Mouse (Mus musculus) macrophage (primary cell): ENCODE measurements around the gene Dcaf11. TPM values are rescaled to one million over a fixed set of nuclear protein-coding genes. Genes with fewer than 3 reads are reported as not detected.

Experiments
- H3K27ac ChIP-seq: fragments of 350-480 bp; formaldehyde crosslinking; 2 replicates; pipeline ENCODE4 v1.9.0; 2021
- H3K36me3 ChIP-seq: fragments of 350-480 bp; formaldehyde crosslinking; 2 replicates; pipeline ENCODE4 v1.9.0; 2021; ENCODE audit errors: inconsistent target
- H3K4me3 ChIP-seq: fragments of 350-480 bp; formaldehyde crosslinking; 2 replicates; pipeline ENCODE4 v1.9.0; 2021; ENCODE audit errors: inconsistent target
- H3K79me2 ChIP-seq: fragments of 350-480 bp; formaldehyde crosslinking; 2 replicates; pipeline ENCODE4 v1.9.0; 2021; ENCODE audit errors: inconsistent target
- WGBS: methylation state at CpG from one replicate; pipeline ENCODE4 v1.1.7; 2026; ENCODE audit warnings: inconsistent platforms; ENCODE audit not compliant: missing documents; 5-methylcytosine and 5-hydroxymethylcytosine counted together
- polyA plus RNA-seq: library from polyadenylated mRNA; stranded (reverse); fragments of 250-400 nt; gene quantifications from 3 replicates; pipeline ENCODE4 v1.2.4, GENCODE M21; 2018; ENCODE audit warnings: inconsistent platforms
- total RNA-seq, 78 experiments: library from RNA; depleted of rRNA; stranded (reverse); fragments of 250-400 nt; gene quantifications; 1 replicate in 9 of 78; 2 replicates in 24 of 78; 3 replicates in 43 of 78; 4 replicates in 2 of 78; pipeline ENCODE4 v1.2.4; 2018; ENCODE audit warnings: inconsistent platforms in 56 of 78

Gene Dcaf11
- 10 to 100 TPM; 20.3 to 90.0 (median 63.4) TPM for total RNA-seq (2018; cell fraction: chromatin; rRNA removed)
- 10 to 100 TPM; 45.2 to 62.3 (median 54.0) TPM for total RNA-seq (2018; cell fraction: cytosol; rRNA removed)
- 10 to 100 TPM; 19.4 to 74.7 (median 52.8) TPM for total RNA-seq (2018; cell fraction: nucleus; rRNA removed)
- 44.4 to 59.1 TPM (median 44.6 TPM) in 3 replicates for polyA plus RNA-seq

DNA sequence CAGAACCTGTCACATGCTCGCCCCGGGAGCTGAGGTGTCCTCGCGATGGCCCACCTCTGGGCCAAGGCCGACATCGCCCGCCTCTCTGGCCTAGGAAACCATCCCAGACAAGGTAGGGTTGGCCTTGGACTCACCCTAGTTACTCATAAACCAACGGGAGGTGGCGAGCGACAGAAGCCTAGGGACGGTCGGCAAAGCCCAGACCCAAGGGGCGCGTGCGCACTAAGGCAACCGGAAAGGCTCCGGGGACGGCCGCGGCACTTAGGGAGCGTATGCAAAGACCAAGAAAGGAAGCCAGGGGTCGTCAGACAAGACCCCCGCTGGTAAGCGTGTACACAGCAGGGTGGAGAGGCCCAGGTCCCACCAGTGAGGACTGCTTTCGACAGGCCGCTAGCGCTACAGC, at the start of gene Dcaf11:
Gene Dcaf11 (plus strand): TSS at position 208 of the 403 bp plus-strand sequence.
- under 1% methylated on average over 26 of the region's 27 CpGs for WGBS
- Histone ChIP-seq H3K36me3 (peaks cover 17% of the 10 kb centered on the region), H3K79me2 (peaks cover 29% of the 10 kb centered on the region; the same call in 1 of the 2 replicates), H3K4me3 (peak within 1 kb of the TSS; percentile 89), H3K27ac (peak within 1 kb of the TSS; percentile 96)

GRCm38 (mm10) chr14:55510125-55510731, 49.6 kb upstream of the Dcaf11 start, which contains the start of gene Cpne6:
Gene Cpne6, plus strand, starts transcription at chr14:55510445.
- WGBS = 74% methylated on average over 15 of the region's 22 CpGs
- H3K79me2 ChIP-seq = no peaks in the 10 kb centered on the region
- H3K27ac ChIP-seq = no peak within 1 kb of the TSS
- no peak within 1 kb of the TSS for H3K4me3 ChIP-seq
- no peaks in the 10 kb centered on the region for H3K36me3 ChIP-seq

- Histone ChIP-seq H3K36me3 (no peaks in the 10 kb centered on the region), H3K79me2 (no peaks in the 10 kb centered on the region), H3K27ac (no peak overlapping the region), H3K4me3 (no peak overlapping the region)
- WGBS = 67% methylated on average over 7 of the region's 7 CpGs
These were observed 48.8 kb upstream of the Dcaf11 start for GRCm38 (mm10) chr14:55511037-55511436.

DNA sequence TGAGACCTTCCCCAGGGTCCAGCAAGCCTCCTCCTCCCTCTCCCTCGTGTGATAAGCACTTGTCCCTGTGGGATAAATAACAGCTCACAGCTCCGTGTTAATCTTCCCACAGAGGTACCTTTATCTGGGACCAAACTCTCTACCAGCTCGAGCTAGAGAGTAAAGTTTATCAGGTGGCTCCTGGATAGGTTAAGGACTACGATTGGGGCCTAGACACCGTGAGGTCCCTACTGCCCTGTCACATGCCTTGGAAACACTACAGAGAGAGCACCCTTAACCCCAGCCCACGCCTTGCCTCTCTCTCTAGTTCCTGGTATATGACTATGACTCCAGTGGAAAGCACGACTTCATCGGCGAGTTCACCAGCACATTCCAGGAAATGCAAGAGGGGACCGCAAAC, 45.9 kb upstream of the Dcaf11 start:
- Histone ChIP-seq H3K4me3 (no peak overlapping the region), H3K36me3 (no peaks in the 10 kb centered on the region), H3K27ac (no peak overlapping the region), H3K79me2 (no peaks in the 10 kb centered on the region)
- WGBS = 68% methylated on average over 10 of the region's 10 CpGs

- H3K27ac ChIP-seq = no peak overlapping the region
- 98% methylated on average over 4 of the region's 4 CpGs for WGBS
- no peak overlapping the region for H3K4me3 ChIP-seq
- H3K36me3 ChIP-seq = no peaks in the 10 kb centered on the region
- H3K79me2 ChIP-seq = no peaks in the 10 kb centered on the region
These were observed 44.0 kb upstream of the Dcaf11 start for GRCm38 (mm10) chr14:55515846-55516245.

GRCm38 (mm10) chr14:55518897-55519296, 40.9 kb upstream of the Dcaf11 start:
- Histone ChIP-seq H3K4me3 (no peak overlapping the region), H3K27ac (no peak overlapping the region), H3K79me2 (no peaks in the 10 kb centered on the region), H3K36me3 (no peaks in the 10 kb centered on the region)
- 83% methylated on average over 2 of the region's 2 CpGs for WGBS

- WGBS = 76% methylated on average over 4 of the region's 4 CpGs
These were observed 40.2 kb upstream of the Dcaf11 start for GRCm38 (mm10) chr14:55519604-55520003.

DNA sequence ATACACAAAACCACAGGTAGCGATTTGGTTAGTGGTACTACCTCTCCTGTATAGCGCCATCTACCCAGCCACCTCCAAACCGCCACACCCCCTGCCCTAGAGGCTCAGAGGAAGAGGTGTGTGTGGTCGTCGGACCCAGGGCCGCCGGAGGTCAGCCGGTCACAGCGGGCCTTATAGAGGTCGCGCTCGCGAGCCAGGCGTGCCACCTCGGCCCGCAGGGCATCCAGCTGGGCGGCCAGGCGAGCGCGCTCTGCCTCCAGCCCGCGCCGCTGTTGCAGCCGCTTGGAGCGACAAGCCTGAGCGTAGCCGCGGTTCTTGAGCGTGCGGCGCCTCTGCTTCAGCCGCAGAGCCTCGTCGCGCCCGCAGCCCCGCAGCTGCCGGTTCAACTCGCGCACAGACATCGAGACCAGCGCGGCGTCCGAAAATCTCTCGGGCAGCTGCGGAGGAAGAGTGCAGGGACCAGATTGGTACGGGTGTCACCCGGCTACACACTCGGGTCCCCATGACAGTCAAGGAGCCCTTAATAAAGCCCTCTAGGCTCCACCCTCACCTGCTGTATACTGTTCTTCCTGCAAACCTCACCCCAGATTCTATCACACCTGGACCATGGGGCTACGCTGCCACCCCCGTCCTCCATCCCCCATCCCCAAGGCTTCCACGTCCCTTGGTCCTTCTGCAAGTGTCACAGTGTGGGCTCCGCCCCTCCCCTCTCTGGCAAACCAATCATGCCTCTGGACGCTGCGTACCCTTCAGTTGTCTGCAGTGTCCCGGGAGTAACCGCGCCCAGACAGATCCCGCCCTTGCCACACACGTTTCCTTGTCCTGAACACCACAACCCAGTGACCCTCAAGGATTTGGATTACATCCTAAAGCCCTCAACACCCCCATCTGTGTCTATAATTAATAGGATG, 39.1 kb upstream of the Dcaf11 start:
- H3K79me2 ChIP-seq = no peaks in the 10 kb centered on the region
- H3K27ac ChIP-seq = no peak overlapping the region
- no peak overlapping the region for H3K4me3 ChIP-seq
- no peaks in the 10 kb centered on the region for H3K36me3 ChIP-seq
- 4% methylated on average over 58 of the region's 61 CpGs for WGBS

More at GRCm38 (mm10) chr14:55519604-55520003, 40.2 kb upstream of the Dcaf11 start:
- no peak overlapping the region for H3K27ac ChIP-seq
- no peaks in the 10 kb centered on the region for H3K36me3 ChIP-seq
- H3K79me2 ChIP-seq = no peaks in the 10 kb centered on the region
- H3K4me3 ChIP-seq = no peak overlapping the region

GRCm38 (mm10) chr14:55524062-55524461, 35.7 kb upstream of the Dcaf11 start:
- Histone ChIP-seq H3K79me2 (no peaks in the 10 kb centered on the region), H3K4me3 (no peak overlapping the region), H3K36me3 (no peaks in the 10 kb centered on the region), H3K27ac (no peak overlapping the region)
- 52% methylated on average over 4 of the region's 4 CpGs for WGBS

GRCm38 (mm10) chr14:55524785-55525184, 35.0 kb upstream of the Dcaf11 start, which contains the start of gene Nrl:
Gene Nrl, minus strand, starts transcription at chr14:55524981.
- 55% methylated on average over 8 of the region's 8 CpGs for WGBS
- Histone ChIP-seq H3K79me2 (no peaks in the 10 kb centered on the region), H3K36me3 (no peaks in the 10 kb centered on the region), H3K27ac (no peak within 1 kb of the TSS), H3K4me3 (no peak within 1 kb of the TSS)

DNA sequence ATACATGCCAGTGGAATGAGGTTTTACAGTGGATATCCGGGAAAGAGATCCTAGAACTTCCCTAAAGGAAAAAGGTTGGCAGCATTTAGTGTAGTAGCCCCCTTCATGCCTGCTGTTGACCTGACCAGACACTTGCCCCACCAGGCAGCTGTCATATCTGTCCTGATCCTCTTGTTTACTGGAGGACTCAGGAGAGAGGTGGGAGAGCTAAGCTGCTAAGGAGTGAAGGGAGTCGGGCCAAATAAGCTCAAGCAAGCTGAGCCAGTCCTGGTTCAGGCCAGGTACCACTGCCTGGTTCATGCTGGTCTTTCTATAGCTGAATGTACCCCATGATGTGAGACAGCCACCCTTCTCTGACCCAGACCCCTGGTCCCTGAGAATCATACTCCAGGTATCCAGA, 33.1 kb upstream of the Dcaf11 start:
- WGBS = 83% methylated on average over 2 of the region's 2 CpGs
- Histone ChIP-seq H3K79me2 (no peaks in the 10 kb centered on the region), H3K27ac (no peak overlapping the region), H3K36me3 (no peaks in the 10 kb centered on the region), H3K4me3 (no peak overlapping the region)

- no peaks in the 10 kb centered on the region for H3K79me2 ChIP-seq
- H3K4me3 ChIP-seq = no peak overlapping the region
- no peaks in the 10 kb centered on the region for H3K36me3 ChIP-seq
- 5% methylated on average over 3 of the region's 3 CpGs for WGBS
- H3K27ac ChIP-seq = no peak overlapping the region
These were observed 31.9 kb upstream of the Dcaf11 start for GRCm38 (mm10) chr14:55527940-55528339.

GRCm38 (mm10) chr14:55536116-55536745, 23.6 kb upstream of the Dcaf11 start:
- Histone ChIP-seq H3K27ac (no peak overlapping the region), H3K79me2 (peaks cover 9% of the 10 kb centered on the region; the same call in 1 of the 2 replicates), H3K36me3 (no peaks in the 10 kb centered on the region), H3K4me3 (no peak overlapping the region)
- 67% methylated on average over 6 of the region's 6 CpGs for WGBS

- Histone ChIP-seq H3K79me2 (peaks cover 13% of the 10 kb centered on the region; the same call in 1 of the 2 replicates), H3K27ac (peak within 1 kb of the TSS; percentile 75), H3K4me3 (peak within 1 kb of the TSS; percentile 84), H3K36me3 (peaks cover 23% of the 10 kb centered on the region)
- WGBS = 1% methylated on average over 32 of the region's 32 CpGs
These were observed 19.6 kb upstream of the Dcaf11 start, which contains the start of gene Pck2 for GRCm38 (mm10) chr14:55540067-55540786. Gene Pck2, plus strand, starts transcription at chr14:55540266.
